Mouse (Mus musculus) midbrain, embryonic 15.5 days (tissue): ENCODE measurements around the gene Insm1. TPM values are rescaled to one million over a fixed set of nuclear protein-coding genes. Genes with fewer than 3 reads are reported as not detected.

Experiments used
- ATAC-seq: fragments of 200-750 bp; cut with Nextera tagmentation; replicated peaks from 2 replicates; pipeline ENCODE4 v1.8.0; 2017; ENCODE audit warnings: moderate TSS enrichment
- H3K27ac ChIP-seq: fragments of 300-500 bp; sonication (generic); 2 replicates; pipeline ENCODE4 v1.5.1; 2015; ENCODE audit warnings: mild to moderate bottlenecking, inconsistent platforms
- H3K27me3 ChIP-seq: fragments of 300-500 bp; sonication (generic); replicated peaks from 2 replicates; pipeline ENCODE4 v1.6.1; 2015; ENCODE audit warnings: inconsistent platforms
- H3K36me3 ChIP-seq: fragments of 300-500 bp; sonication (generic); replicated peaks from 2 replicates; pipeline ENCODE4 v1.6.1; 2015; ENCODE audit warnings: inconsistent platforms
- H3K4me1 ChIP-seq: fragments of 300-500 bp; sonication (generic); 2 replicates; pipeline ENCODE4 v1.6.1; 2015; ENCODE audit warnings: inconsistent platforms
- H3K4me2 ChIP-seq: fragments of 300-500 bp; sonication (generic); 2 replicates; pipeline ENCODE4 v1.6.1; 2015; ENCODE audit warnings: inconsistent platforms, mild to moderate bottlenecking, moderate library complexity
- H3K4me3 ChIP-seq: fragments of 300-500 bp; sonication (generic); 2 replicates; pipeline ENCODE4 v1.5.1; 2015; ENCODE audit warnings: mild to moderate bottlenecking, inconsistent platforms
- H3K9ac ChIP-seq: fragments of 300-500 bp; sonication (generic); 2 replicates; pipeline ENCODE4 v1.6.1; 2015; ENCODE audit warnings: mild to moderate bottlenecking, inconsistent platforms
- H3K9me3 ChIP-seq: fragments of 300-500 bp; sonication (generic); 2 replicates; pipeline ENCODE4 v1.6.1; 2016; ENCODE audit warnings: inconsistent platforms
- WGBS: fragments of 180-500 bp; shearing (Covaris S2); methylation state at CpG from one replicate; pipeline ENCODE4 v1.1.7; 2015; ENCODE audit warnings: mixed read lengths; 5-methylcytosine and 5-hydroxymethylcytosine counted together
- polyA plus RNA-seq: library from polyadenylated mRNA; unstranded; fragments of >200 nt; fragmentation: Nextera tagmentation; extraction: Ambion mirVana; gene quantifications from 2 replicates; pipeline ENCODE4 v1.2.1, GENCODE M21; 2015

Gene Insm1
- polyA plus RNA-seq, 1 experiment from 2014 or later: 3.5 TPM

- Histone ChIP-seq H3K27ac (0 out of 2 replicates have a peak overlapping the region, but pooled peaks have one; percentile 5), H3K4me2 (no peak overlapping the region), H3K36me3 (no peaks in the 10 kb centered on the region), H3K4me3 (no peak overlapping the region), H3K9ac (no peak overlapping the region), H3K27me3 (no peaks in the 10 kb centered on the region), H3K4me1 (peaks cover 53% of the 10 kb centered on the region), H3K9me3 (no peaks in the 10 kb centered on the region)
- no peak for ATAC-seq
- WGBS: 22% methylated on average over 3 of the region's 3 CpGs
Observed at GRCm38 (mm10) chr2:146257037-146257436, 35.3 kb downstream of the Insm1 start.

- no peak overlapping the region for H3K4me3 ChIP-seq
- no peak overlapping the region for H3K9ac ChIP-seq
- no peak; the same call in 1 of the 2 replicates for ATAC-seq
- no peaks in the 10 kb centered on the region for H3K36me3 ChIP-seq
- 67% methylated on average over 3 of the region's 3 CpGs for WGBS
- H3K27ac ChIP-seq: 0 out of 2 replicates have a peak overlapping the region, but pooled peaks have one; percentile 29
- no peaks in the 10 kb centered on the region for H3K9me3 ChIP-seq
- H3K27me3 ChIP-seq: no peaks in the 10 kb centered on the region
- H3K4me2 ChIP-seq: no peak overlapping the region
- peaks cover 59% of the 10 kb centered on the region for H3K4me1 ChIP-seq
Observed at GRCm38 (mm10) chr2:146257609-146258008, 35.9 kb downstream of the Insm1 start.

- Histone ChIP-seq H3K27me3 (no peaks in the 10 kb centered on the region), H3K27ac (peak overlapping the region; percentile 78), H3K9me3 (no peaks in the 10 kb centered on the region), H3K4me3 (no peak overlapping the region), H3K4me1 (peaks cover 62% of the 10 kb centered on the region), H3K36me3 (no peaks in the 10 kb centered on the region), H3K4me2 (peak overlapping the region; percentile 20; the same call in 1 of the 2 replicates), H3K9ac (no peak overlapping the region)
- peak; percentile 81 for ATAC-seq
- WGBS: 14% methylated on average over 10 of the region's 10 CpGs
Observed at GRCm38 (mm10) chr2:146258736-146259469, 37.2 kb downstream of the Insm1 start.

- no peak overlapping the region for H3K9ac ChIP-seq
- H3K4me2 ChIP-seq: 0 out of 2 replicates have a peak overlapping the region, but pooled peaks have one; percentile 10
- H3K27ac ChIP-seq: peak overlapping the region; percentile 78
- peaks cover 62% of the 10 kb centered on the region for H3K4me1 ChIP-seq
- H3K36me3 ChIP-seq: no peaks in the 10 kb centered on the region
- no peaks in the 10 kb centered on the region for H3K27me3 ChIP-seq
- 19% methylated on average over 18 of the region's 18 CpGs for WGBS
- peak; percentile 44; the same call in 1 of the 2 replicates for ATAC-seq
- no peak overlapping the region for H3K4me3 ChIP-seq
- no peaks in the 10 kb centered on the region for H3K9me3 ChIP-seq
Observed at GRCm38 (mm10) chr2:146259787-146260560, 38.3 kb downstream of the Insm1 start.

GRCm38 (mm10) chr2:146261146-146261545 lies 39.4 kb downstream of the Insm1 start:
- no peaks in the 10 kb centered on the region for H3K27me3 ChIP-seq
- no peak for ATAC-seq
- H3K4me1 ChIP-seq: peaks cover 58% of the 10 kb centered on the region
- H3K9me3 ChIP-seq: no peaks in the 10 kb centered on the region
- no peak overlapping the region for H3K4me3 ChIP-seq
- peak overlapping the region; percentile 41; the same call in 1 of the 2 replicates for H3K27ac ChIP-seq
- no peak overlapping the region for H3K9ac ChIP-seq
- H3K36me3 ChIP-seq: no peaks in the 10 kb centered on the region
- WGBS: 38% methylated on average over 4 of the region's 4 CpGs
- H3K4me2 ChIP-seq: no peak overlapping the region

- H3K4me2 ChIP-seq: no peak overlapping the region
- no peaks in the 10 kb centered on the region for H3K36me3 ChIP-seq
- 15% methylated on average over 10 of the region's 10 CpGs for WGBS
- no peaks in the 10 kb centered on the region for H3K27me3 ChIP-seq
- peak; percentile 75 for ATAC-seq
- peak overlapping the region; percentile 41; the same call in 1 of the 2 replicates for H3K27ac ChIP-seq
- peaks cover 50% of the 10 kb centered on the region for H3K4me1 ChIP-seq
- H3K9me3 ChIP-seq: no peaks in the 10 kb centered on the region
- no peak overlapping the region for H3K9ac ChIP-seq
- no peak overlapping the region for H3K4me3 ChIP-seq
Observed at GRCm38 (mm10) chr2:146262215-146262614, 40.5 kb downstream of the Insm1 start.

GRCm38 (mm10) chr2:146262966-146263365 lies 41.2 kb downstream of the Insm1 start:
- no peaks in the 10 kb centered on the region for H3K9me3 ChIP-seq
- no peaks in the 10 kb centered on the region for H3K27me3 ChIP-seq
- H3K27ac ChIP-seq: 0 out of 2 replicates have a peak overlapping the region, but pooled peaks have one; percentile 41
- H3K4me2 ChIP-seq: no peak overlapping the region
- no peak overlapping the region for H3K9ac ChIP-seq
- no peak overlapping the region for H3K4me3 ChIP-seq
- H3K36me3 ChIP-seq: no peaks in the 10 kb centered on the region
- H3K4me1 ChIP-seq: peaks cover 43% of the 10 kb centered on the region
- ATAC-seq: no peak

GRCm38 (mm10) chr2:146265045-146265444 lies 43.3 kb downstream of the Insm1 start:
- 85% methylated on average over 4 of the region's 4 CpGs for WGBS
- H3K36me3 ChIP-seq: no peaks in the 10 kb centered on the region
- ATAC-seq: no peak
- H3K9ac ChIP-seq: no peak overlapping the region
- no peaks in the 10 kb centered on the region for H3K27me3 ChIP-seq
- H3K27ac ChIP-seq: no peak overlapping the region
- H3K4me1 ChIP-seq: peaks cover 27% of the 10 kb centered on the region
- H3K4me3 ChIP-seq: no peak overlapping the region
- no peaks in the 10 kb centered on the region for H3K9me3 ChIP-seq
- H3K4me2 ChIP-seq: no peak overlapping the region

GRCm38 (mm10) chr2:146266539-146266938 lies 44.8 kb downstream of the Insm1 start:
- Histone ChIP-seq H3K4me2 (no peak overlapping the region), H3K9me3 (no peaks in the 10 kb centered on the region), H3K4me3 (no peak overlapping the region), H3K9ac (no peak overlapping the region), H3K27ac (no peak overlapping the region), H3K4me1 (peaks cover 14% of the 10 kb centered on the region), H3K27me3 (no peaks in the 10 kb centered on the region), H3K36me3 (no peaks in the 10 kb centered on the region)
- ATAC-seq: no peak
- 90% methylated on average over 3 of the region's 3 CpGs for WGBS
